Mouse (Mus musculus): ENCODE measurements around the gene Abcb6. TPM values are rescaled to one million over a fixed set of nuclear protein-coding genes. Genes with fewer than 3 reads are reported as not detected.

Abcb6 gene
- polyA plus RNA-seq, 1 experiment from 2014 or later, result 17.1 TPM

GRCm38 (mm10) chr1:75191622-75192402 is 11.6 kb upstream of the Abcb6 start, which contains the start of the genes Ankzf1 and Atg9a:
Gene Ankzf1 (plus strand): TSS chr1:75192151.
Gene Atg9a (minus strand): TSS chr1:75192196.
- H3K27me3 ChIP-seq (replicated peaks; ENCODE audit: control insufficient read depth, insufficient read depth, low read length), result no peaks in the 10 kb centered on the region
- H3K4me1 ChIP-seq (replicated peaks; ENCODE audit: control insufficient read depth, insufficient read depth, low read length), result peaks cover 4% of the 10 kb centered on the region; the same call in 1 of the 2 replicates
- peaks cover 39% of the 10 kb centered on the region for H3K36me3 ChIP-seq (ENCODE audit: control insufficient read depth, insufficient read depth)
- H3K27ac ChIP-seq (ENCODE audit: low read depth, low read length), result peak within 1 kb of the TSS; percentile 93
- no peaks in the 10 kb centered on the region for H3K9me3 ChIP-seq (ENCODE audit: control insufficient read depth)
- peak; percentile 29; the same call in 1 of the 2 replicates for TF ChIP-seq CTCF (IDR thresholded peaks at IDR 0.05; ENCODE audit: low read depth)
- peak within 1 kb of the TSS; percentile 92 for H3K4me2 ChIP-seq (replicated peaks; ENCODE audit: low read depth)
- H3K9ac ChIP-seq (ENCODE audit: low read depth, low read length), result peak within 1 kb of the TSS; percentile 82
- WGBS, result under 1% methylated on average over 56 of the region's 56 CpGs
- peak within 1 kb of the TSS; percentile 91 for H3K4me3 ChIP-seq (ENCODE audit: low read depth, low read length)
- peak; percentile 99 for ATAC-seq

- Histone ChIP-seq H3K4me2 (replicated peaks; ENCODE audit: low read depth) (peak overlapping the region; percentile 92), H3K36me3 (ENCODE audit: control insufficient read depth, insufficient read depth) (peaks cover 39% of the 10 kb centered on the region), H3K9me3 (ENCODE audit: control insufficient read depth) (no peaks in the 10 kb centered on the region), H3K4me1 (replicated peaks; ENCODE audit: control insufficient read depth, insufficient read depth, low read length) (peaks cover 4% of the 10 kb centered on the region; the same call in 1 of the 2 replicates), H3K9ac (ENCODE audit: low read depth, low read length) (peak overlapping the region; percentile 82), H3K4me3 (ENCODE audit: low read depth, low read length) (peak overlapping the region; percentile 91), H3K27ac (ENCODE audit: low read depth, low read length) (peak overlapping the region; percentile 79; the same call in 1 of the 2 replicates), H3K27me3 (replicated peaks; ENCODE audit: control insufficient read depth, insufficient read depth, low read length) (no peaks in the 10 kb centered on the region)
- no peak for ATAC-seq
- WGBS, result 40% methylated on average over 5 of the region's 5 CpGs
- no peak for TF ChIP-seq CTCF (IDR thresholded peaks at IDR 0.05; ENCODE audit: low read depth)
Observed at GRCm38 (mm10) chr1:75191258-75191621, 11.0 kb upstream of the Abcb6 start.

GRCm38 (mm10) chr1:75190577-75190976 is 10.4 kb upstream of the Abcb6 start:
- H3K9me3 ChIP-seq (ENCODE audit: control insufficient read depth), result no peaks in the 10 kb centered on the region
- peaks cover 39% of the 10 kb centered on the region for H3K36me3 ChIP-seq (ENCODE audit: control insufficient read depth, insufficient read depth)
- peaks cover 4% of the 10 kb centered on the region; the same call in 1 of the 2 replicates for H3K4me1 ChIP-seq (replicated peaks; ENCODE audit: control insufficient read depth, insufficient read depth, low read length)
- ATAC-seq, result no peak
- H3K27ac ChIP-seq (ENCODE audit: low read depth, low read length), result no peak overlapping the region
- no peak for TF ChIP-seq CTCF (IDR thresholded peaks at IDR 0.05; ENCODE audit: low read depth)
- H3K4me3 ChIP-seq (ENCODE audit: low read depth, low read length), result 0 out of 2 replicates have a peak overlapping the region, but pooled peaks have one; percentile 91
- 0 out of 2 replicates have a peak overlapping the region, but pooled peaks have one; percentile 4 for H3K9ac ChIP-seq (ENCODE audit: low read depth, low read length)
- 36% methylated on average over 2 of the region's 2 CpGs for WGBS
- H3K4me2 ChIP-seq (replicated peaks; ENCODE audit: low read depth), result peak overlapping the region; percentile 92
- no peaks in the 10 kb centered on the region for H3K27me3 ChIP-seq (replicated peaks; ENCODE audit: control insufficient read depth, insufficient read depth, low read length)

GRCm38 (mm10) chr1:75187914-75188483 is 7.8 kb upstream of the Abcb6 start:
- no peak for ATAC-seq
- no peak overlapping the region for H3K4me3 ChIP-seq (ENCODE audit: low read depth, low read length)
- TF ChIP-seq CTCF (IDR thresholded peaks at IDR 0.05; ENCODE audit: low read depth), result no peak
- H3K36me3 ChIP-seq (ENCODE audit: control insufficient read depth, insufficient read depth), result peaks cover 53% of the 10 kb centered on the region
- no peaks in the 10 kb centered on the region for H3K9me3 ChIP-seq (ENCODE audit: control insufficient read depth)
- 90% methylated on average over 2 of the region's 2 CpGs for WGBS
- H3K27me3 ChIP-seq (replicated peaks; ENCODE audit: control insufficient read depth, insufficient read depth, low read length), result no peaks in the 10 kb centered on the region
- no peak overlapping the region for H3K9ac ChIP-seq (ENCODE audit: low read depth, low read length)
- no peak overlapping the region for H3K27ac ChIP-seq (ENCODE audit: low read depth, low read length)
- peaks cover 4% of the 10 kb centered on the region; the same call in 1 of the 2 replicates for H3K4me1 ChIP-seq (replicated peaks; ENCODE audit: control insufficient read depth, insufficient read depth, low read length)
- no peak overlapping the region for H3K4me2 ChIP-seq (replicated peaks; ENCODE audit: low read depth)

GRCm38 (mm10) chr1:75187126-75187525 is 6.9 kb upstream of the Abcb6 start:
- no peak for TF ChIP-seq CTCF (IDR thresholded peaks at IDR 0.05; ENCODE audit: low read depth)
- no peaks in the 10 kb centered on the region for H3K9me3 ChIP-seq (ENCODE audit: control insufficient read depth)
- peaks cover 57% of the 10 kb centered on the region for H3K36me3 ChIP-seq (ENCODE audit: control insufficient read depth, insufficient read depth)
- ATAC-seq, result no peak
- H3K4me1 ChIP-seq (replicated peaks; ENCODE audit: control insufficient read depth, insufficient read depth, low read length), result peaks cover 4% of the 10 kb centered on the region; the same call in 1 of the 2 replicates
- H3K27ac ChIP-seq (ENCODE audit: low read depth, low read length), result no peak overlapping the region
- H3K4me2 ChIP-seq (replicated peaks; ENCODE audit: low read depth), result no peak overlapping the region
- H3K9ac ChIP-seq (ENCODE audit: low read depth, low read length), result no peak overlapping the region
- H3K4me3 ChIP-seq (ENCODE audit: low read depth, low read length), result no peak overlapping the region
- H3K27me3 ChIP-seq (replicated peaks; ENCODE audit: control insufficient read depth, insufficient read depth, low read length), result no peaks in the 10 kb centered on the region

GRCm38 (mm10) chr1:75185495-75185894 is 5.3 kb upstream of the Abcb6 start:
- 0 out of 2 replicates have a peak, but pooled peaks cover 2% of the 10 kb centered on the region for H3K4me1 ChIP-seq (replicated peaks; ENCODE audit: control insufficient read depth, insufficient read depth, low read length)
- no peaks in the 10 kb centered on the region for H3K9me3 ChIP-seq (ENCODE audit: control insufficient read depth)
- H3K27ac ChIP-seq (ENCODE audit: low read depth, low read length), result no peak overlapping the region
- peaks cover 68% of the 10 kb centered on the region for H3K36me3 ChIP-seq (ENCODE audit: control insufficient read depth, insufficient read depth)
- no peak for ATAC-seq
- 85% methylated on average over 11 of the region's 11 CpGs for WGBS
- TF ChIP-seq CTCF (IDR thresholded peaks at IDR 0.05; ENCODE audit: low read depth), result no peak
- no peak overlapping the region for H3K4me3 ChIP-seq (ENCODE audit: low read depth, low read length)
- no peaks in the 10 kb centered on the region for H3K27me3 ChIP-seq (replicated peaks; ENCODE audit: control insufficient read depth, insufficient read depth, low read length)
- no peak overlapping the region for H3K4me2 ChIP-seq (replicated peaks; ENCODE audit: low read depth)
- no peak overlapping the region for H3K9ac ChIP-seq (ENCODE audit: low read depth, low read length)
